Mouse (Mus musculus): ENCODE data around the gene Ybey. TPM values are rescaled to one million over a fixed set of nuclear protein-coding genes. Genes with fewer than 3 reads are reported as not detected.
A peak's percentile ranks its signal among the peaks of the same experiment; 100 is the strongest.

Ybey gene
- total RNA-seq (2017) = 2.2 to 4.7 TPM (median 2.4 TPM) in 3 replicates

DNA sequence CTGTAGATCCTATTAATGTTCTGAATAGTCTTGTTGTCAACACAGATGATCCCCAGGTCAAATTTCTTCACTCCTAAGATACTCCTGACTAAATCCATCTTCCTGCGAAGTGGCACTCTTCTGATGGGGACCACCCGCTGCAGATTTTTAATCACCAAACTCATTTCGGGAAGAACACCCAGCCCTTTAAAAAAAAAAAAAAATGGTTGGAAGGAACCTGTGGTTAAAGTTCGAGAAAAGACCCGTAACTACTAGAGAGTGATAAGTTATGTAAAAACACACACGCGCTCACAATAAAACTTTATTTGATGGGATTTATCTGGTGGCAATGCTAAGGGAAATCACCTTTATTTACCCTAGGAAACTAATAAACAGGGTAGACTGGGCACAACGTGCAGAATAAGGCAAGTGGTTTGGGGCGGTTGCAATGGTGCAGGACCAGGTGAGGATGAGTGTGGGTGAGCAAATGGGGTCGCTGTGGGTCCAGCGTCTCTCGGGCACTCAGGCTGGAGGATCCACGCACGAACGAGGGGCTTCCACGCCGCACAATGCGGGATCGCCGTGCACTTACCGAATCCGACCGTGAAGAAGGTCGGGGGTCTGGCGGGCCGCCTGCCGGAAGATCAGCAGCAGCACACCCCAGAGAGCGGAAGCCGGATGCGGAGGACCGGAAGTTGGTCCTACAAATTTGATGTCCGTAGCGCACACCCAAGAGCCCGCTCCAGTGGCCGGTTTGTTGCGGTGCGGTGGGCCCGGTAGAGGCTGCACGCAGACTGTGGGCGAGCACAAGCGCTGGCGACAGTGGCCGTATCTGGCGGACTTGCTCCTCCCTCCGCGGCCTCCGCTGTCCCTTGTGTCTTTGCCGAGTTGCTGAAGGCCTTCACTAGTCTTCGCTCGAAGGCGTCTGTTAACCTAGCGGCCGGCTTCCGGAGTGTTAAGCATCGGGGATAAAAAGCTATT, at the start of gene Ybey, which contains the start of gene Mcm3ap:
Gene Ybey, minus strand, starts transcription at position 912 of the 960 bp plus-strand sequence.
Gene Mcm3ap, plus strand, starts transcription at position 725 of the 960 bp plus-strand sequence.
- ATAC-seq (replicated peaks; ENCODE audit: insufficient number of reproducible peaks, low FRiP score, low TSS enrichment, poor library complexity, severe bottlenecking) = peak; percentile 96

DNA sequence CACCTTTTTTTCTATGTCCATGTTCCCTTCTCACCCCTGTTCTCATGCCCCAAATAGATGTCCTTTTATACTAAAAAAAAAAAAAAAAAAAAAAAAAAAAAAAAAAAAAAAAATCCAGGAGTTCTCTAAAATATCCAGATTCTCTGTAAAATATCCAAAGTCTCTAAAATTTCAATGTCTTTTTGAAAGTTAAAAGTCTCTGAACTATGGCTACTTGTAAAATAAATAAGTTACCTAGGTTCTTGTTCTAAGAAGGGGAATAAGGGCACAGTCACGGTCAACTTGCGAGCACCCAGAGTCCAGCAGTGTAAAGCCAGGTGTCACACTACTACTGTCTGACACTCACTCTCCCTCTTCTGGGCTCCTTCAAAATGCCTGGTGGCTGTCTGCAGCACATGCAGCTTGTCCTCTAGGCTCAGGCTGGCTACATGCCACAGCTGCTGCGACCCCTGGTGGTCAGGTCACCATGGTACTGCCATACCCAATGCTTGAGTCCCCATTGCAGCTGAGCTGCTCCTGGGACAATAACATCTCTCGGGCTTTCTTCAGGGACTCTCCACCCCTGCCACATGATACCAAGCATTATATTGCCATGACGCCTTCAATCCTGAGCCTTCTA, 44.2 kb upstream of the Ybey start:
- peak; percentile 89 for ATAC-seq (replicated peaks; ENCODE audit: insufficient number of reproducible peaks, low FRiP score, low TSS enrichment, poor library complexity, severe bottlenecking)

DNA sequence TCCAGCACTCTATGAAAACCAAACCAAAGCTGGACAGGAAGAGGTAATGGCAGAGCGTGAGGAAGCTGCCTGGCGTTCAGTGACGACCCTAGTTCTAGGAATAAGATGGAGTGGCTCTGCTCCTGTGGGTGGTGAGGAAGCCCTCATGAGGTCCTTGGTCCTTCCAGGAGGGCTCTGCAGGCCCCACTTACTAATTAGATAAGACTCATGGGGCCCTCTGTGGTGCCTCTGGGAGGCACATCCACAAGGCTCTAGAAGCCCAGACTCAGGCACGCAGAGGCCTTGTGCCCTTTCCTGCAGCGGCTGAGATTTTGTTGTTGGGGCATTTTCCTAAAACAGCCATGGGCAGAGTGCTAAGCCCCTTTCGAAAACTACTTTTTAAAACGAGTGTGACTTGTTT, 37.0 kb upstream of the Ybey start:
- ATAC-seq (replicated peaks; ENCODE audit: insufficient number of reproducible peaks, low FRiP score, low TSS enrichment, poor library complexity, severe bottlenecking) = no peak

DNA sequence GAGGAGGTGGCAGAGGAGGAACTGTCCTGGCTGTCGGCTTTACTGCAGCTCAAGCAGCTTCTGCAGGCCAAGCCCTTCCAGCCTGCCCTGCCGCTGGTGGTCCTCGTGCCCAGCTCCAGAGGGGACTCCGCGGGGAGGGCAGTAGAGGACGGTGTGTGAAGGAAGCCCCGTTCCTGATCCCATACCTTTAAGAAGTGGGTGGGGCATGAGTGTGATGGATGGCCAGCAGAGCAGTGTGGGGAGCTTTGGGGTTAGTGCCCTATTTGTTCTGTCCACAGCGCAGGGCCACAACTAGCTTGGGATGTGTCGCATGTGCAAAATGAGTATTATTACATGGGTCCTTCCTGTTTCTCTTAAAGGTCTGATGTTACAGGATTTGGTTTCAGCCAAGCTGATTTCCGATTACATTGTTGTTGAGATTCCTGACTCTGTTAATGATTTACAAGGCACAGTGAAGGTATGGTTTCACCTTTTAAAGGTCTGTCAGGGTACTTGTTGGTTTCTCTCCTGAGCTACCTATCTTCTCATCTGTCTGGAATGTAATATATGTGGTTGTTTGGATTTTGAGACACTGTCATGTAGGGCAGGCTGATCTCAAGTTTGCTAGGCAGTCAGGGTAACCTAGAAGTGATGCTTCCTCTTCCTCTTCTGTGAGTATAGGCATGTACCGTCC, 35.5 kb upstream of the Ybey start:
- no peak for ATAC-seq (replicated peaks; ENCODE audit: insufficient number of reproducible peaks, low FRiP score, low TSS enrichment, poor library complexity, severe bottlenecking)

DNA sequence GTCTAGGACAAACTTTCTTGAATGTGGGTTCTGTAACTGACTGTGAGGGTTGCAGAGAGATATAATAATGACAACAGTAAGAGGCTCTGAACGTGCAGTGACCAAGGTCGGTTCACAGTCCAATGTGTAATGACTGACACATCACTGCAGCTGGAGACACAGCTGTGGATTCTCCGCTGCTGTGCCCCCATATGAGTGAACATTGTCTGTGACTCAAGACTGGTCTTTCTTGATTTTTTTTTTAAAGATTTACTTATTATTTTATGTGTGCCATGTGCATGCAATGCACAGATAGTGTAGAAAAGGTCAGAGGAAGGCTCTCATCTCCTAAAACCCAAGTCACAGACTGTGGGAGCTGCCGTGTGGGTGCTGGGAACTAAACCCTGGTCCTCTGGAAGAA, 28.6 kb upstream of the Ybey start:
- ATAC-seq (replicated peaks; ENCODE audit: insufficient number of reproducible peaks, low FRiP score, low TSS enrichment, poor library complexity, severe bottlenecking) = no peak

DNA sequence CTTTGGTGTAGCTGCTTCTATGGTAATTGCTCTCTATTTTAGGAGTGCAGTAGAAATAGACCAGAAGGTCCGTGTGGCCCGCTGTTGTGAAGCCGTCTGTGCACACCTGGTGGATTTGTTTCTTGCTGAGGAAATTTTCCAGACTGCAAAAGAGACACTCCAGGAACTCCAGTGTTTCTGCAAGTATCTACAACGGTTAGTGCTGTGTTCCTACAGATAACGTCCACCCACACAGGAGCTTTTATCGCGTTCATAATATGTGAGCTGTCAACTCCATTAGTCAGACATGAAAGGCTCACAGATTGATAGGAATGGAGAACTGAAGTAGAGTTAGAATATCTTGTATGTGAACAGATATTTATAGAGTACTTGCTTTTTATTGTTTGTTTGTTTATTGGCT, 27.5 kb upstream of the Ybey start:
- no peak for ATAC-seq (replicated peaks; ENCODE audit: insufficient number of reproducible peaks, low FRiP score, low TSS enrichment, poor library complexity, severe bottlenecking)

DNA sequence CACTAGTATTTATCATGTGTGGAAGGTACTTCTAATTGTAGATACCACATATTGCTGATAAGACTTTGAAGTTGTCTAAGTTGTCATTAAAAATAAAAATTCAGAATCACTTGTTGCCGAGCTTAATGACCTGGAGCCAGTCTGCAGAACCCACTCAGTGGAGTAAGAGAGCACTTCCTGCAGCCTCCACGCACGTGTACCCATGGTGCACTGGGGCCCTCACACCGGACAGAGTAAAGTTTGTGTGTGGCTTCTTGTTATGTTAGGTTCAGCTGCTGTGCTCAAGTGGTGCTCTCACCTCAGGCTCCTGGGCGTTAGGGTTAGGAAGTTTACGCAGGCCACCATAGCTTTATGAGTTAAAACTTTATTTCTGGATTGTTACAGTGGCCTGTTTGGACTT, 26.6 kb upstream of the Ybey start:
- no peak for ATAC-seq (replicated peaks; ENCODE audit: insufficient number of reproducible peaks, low FRiP score, low TSS enrichment, poor library complexity, severe bottlenecking)

DNA sequence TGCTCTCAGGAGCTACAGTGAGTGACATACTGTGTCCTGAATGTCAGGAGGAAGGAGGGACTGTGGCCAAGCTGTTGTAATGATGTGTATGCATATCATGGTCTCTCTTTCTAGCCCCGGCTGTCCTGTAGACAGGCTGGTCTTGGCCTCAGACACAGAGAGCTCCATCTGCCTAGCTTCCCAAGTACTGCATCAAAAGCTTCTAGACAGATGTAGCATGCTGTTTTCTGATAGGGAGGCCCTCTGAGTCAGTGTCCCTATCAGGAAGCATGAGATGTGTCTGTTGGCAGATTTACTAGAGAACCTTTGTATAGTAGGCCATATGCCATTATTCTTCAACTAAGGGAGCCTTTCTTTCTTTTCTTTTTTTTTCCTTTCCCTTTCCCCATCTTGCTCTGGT, 24.6 kb upstream of the Ybey start:
- ATAC-seq (replicated peaks; ENCODE audit: insufficient number of reproducible peaks, low FRiP score, low TSS enrichment, poor library complexity, severe bottlenecking) = no peak

DNA sequence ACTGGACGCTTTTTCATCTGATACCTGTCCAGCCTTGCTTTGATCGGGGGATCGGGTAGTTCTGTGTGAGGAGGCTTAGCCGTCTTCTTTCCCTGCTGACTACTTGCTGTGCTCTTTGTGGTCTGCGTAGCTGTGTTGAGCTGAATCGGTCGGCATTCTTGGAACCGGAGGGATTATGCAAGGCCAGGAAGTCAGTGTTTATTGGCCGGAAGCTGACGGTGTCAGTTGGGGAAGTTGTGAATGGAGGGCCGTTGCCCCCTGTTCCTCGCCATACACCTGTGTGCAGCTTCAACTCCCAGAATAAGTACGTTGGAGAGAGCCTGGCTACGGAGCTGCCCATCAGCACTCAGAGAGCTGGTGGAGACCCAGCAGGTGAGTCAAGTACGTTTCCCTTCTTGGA, 20.3 kb upstream of the Ybey start:
- no peak for ATAC-seq (replicated peaks; ENCODE audit: insufficient number of reproducible peaks, low FRiP score, low TSS enrichment, poor library complexity, severe bottlenecking)

DNA sequence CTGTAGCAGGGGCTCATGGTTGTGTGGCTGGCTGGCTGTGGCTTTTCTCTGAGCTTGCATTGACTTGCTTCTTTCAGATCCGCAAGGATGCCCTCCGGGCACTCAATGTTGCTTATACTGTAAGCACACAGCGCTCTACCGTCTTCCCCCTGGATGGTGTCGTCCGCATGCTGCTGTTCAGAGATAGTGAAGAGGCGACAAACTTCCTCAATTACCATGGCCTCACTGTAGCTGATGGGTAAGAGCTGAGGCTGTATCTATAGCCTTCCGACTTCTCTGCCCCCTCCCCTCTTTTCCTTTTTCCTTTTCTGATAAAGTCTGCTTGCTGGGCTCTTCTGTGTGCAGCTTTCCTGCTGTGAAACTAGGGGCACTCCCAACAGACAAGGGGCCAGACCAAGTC, 19.4 kb upstream of the Ybey start:
- ATAC-seq (replicated peaks; ENCODE audit: insufficient number of reproducible peaks, low FRiP score, low TSS enrichment, poor library complexity, severe bottlenecking) = no peak

DNA sequence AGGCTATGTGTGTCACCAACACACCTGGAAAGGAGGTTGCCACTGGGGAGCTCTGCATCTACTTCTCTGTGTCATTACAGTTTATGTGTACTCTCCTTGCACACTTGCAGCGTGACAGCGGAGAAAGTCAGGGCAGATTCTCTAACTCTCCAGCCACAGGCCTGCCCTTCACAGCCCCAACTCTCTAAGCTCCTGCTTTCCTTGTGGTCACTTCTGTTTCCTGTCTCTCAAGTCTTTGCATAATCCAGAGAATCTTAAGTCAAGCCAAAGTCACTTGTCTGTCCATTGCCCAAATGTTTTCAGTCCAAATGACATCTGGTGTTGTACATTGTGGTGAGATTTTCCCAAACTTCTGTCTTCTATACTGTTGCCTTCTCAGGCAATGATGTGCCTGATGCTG, 17.4 kb upstream of the Ybey start:
- ATAC-seq (replicated peaks; ENCODE audit: insufficient number of reproducible peaks, low FRiP score, low TSS enrichment, poor library complexity, severe bottlenecking) = no peak

DNA sequence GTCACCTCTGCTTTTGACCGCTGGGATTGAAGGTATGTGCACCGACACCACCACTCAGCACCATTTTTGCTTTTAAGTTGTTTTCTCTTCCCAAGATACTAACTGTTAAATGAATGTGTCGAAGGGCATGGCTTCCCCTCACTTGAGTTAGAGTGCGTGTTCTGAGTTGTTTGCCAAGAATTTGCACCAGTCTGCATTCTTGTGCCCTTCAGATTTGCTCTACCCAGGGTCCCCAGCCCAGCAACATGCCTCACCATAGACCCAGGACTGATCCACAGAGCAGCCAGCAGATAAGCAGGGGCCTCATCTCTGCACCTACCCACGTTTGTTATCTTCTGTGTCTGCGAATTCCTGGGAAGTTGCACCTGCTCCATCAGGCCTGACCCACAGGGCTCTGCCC, 12.6 kb upstream of the Ybey start:
- ATAC-seq (replicated peaks; ENCODE audit: insufficient number of reproducible peaks, low FRiP score, low TSS enrichment, poor library complexity, severe bottlenecking) = no peak

DNA sequence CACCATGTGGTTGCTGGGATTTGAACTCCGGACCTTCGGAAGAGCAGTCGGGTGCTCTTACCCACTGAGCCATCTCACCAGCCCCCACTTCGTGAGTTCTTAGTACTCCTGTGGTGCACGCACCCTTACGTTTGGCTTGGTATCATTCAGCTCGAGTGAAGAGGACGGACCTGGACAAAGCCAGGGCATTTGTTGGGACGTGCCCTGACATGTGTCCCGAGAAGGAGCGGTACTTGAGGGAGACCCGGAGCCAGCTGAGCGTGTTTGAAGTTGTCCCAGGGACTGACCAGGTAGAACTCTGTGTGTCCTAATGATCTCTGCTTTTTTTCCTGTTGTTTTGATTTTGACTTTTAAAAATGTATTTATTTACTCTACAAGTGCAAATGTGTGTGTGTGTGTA, 11.9 kb upstream of the Ybey start:
- ATAC-seq (replicated peaks; ENCODE audit: insufficient number of reproducible peaks, low FRiP score, low TSS enrichment, poor library complexity, severe bottlenecking) = no peak

DNA sequence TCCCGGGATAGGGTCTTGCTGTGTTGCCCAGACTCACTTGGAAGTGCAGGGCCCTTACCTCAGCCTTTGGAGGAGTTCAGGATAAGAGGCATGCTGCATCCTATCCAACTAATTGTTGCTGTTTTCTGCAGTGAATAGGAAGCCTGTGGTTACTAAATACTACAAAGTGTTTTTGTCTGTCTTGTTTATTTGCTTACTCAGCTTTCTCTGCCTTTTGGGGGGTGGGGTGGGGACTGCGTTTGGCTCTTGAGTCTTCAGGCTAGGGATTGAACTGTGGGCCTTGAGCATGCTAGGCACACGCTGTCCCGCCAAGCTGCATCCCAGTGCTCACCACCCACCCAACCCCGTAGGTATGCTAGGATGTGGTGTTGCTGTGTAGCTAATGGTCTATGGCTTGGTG, 4.8 kb upstream of the Ybey start:
- no peak for ATAC-seq (replicated peaks; ENCODE audit: insufficient number of reproducible peaks, low FRiP score, low TSS enrichment, poor library complexity, severe bottlenecking)

DNA sequence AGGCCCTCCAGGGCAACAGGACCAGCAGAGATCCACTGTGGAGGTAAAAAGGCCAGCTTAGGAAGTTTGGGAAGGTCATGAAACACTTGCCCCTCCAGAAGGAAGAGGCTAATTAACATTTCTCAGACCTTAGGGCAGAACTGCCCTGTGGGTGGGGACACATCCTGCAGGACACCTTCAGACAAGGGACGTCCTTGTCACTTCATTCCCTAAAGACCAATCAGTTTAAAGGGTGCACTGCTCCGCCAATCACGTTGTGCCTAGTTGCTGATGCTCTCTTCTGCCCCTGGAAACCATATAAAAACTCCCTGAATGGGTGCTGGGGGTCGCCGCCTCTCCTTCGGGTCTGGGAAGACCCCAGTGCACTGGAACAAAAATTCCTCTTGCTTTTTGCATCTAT, 6.2 kb downstream of the Ybey start:
- ATAC-seq (replicated peaks; ENCODE audit: insufficient number of reproducible peaks, low FRiP score, low TSS enrichment, poor library complexity, severe bottlenecking) = no peak

DNA sequence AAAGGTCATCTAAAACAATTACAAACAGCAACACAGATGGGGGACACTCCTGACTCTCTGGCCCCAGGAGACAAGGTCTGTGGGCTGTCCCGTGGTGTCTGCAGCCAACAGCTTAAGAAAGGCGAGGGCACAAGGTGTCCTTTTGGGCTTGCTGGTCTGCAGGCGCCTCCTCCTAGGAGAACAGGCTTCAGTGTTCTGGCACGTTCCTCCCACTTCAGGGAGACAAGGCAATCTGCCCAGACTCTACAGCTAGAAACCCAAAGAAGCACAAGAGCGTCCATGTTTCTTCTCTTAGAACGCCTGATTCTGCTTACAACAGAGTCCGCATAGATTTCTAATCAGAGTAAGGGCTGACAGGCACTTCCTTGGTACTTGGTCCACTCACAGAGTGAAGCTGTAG, 6.6 kb downstream of the Ybey start:
- ATAC-seq (replicated peaks; ENCODE audit: insufficient number of reproducible peaks, low FRiP score, low TSS enrichment, poor library complexity, severe bottlenecking) = no peak

DNA sequence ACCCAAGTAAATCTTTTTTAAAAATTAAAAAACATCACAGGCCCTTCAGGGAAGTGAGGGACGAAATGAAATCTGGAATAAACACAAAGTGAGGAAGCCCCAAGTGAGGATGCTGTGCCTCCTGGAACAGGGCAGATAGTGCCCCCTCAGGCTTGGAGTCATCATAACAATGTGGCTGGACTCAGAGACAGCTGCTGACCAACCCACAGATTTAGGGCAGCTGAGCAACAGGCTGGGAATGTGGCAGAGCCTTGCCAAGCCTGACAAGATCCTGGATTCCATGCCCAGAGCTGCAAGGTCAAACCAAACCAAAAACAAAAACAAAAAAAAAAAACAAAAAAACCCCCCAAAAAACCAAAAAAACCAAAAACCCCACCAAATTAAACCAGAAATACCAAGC, 7.7 kb downstream of the Ybey start:
- no peak for ATAC-seq (replicated peaks; ENCODE audit: insufficient number of reproducible peaks, low FRiP score, low TSS enrichment, poor library complexity, severe bottlenecking)

DNA sequence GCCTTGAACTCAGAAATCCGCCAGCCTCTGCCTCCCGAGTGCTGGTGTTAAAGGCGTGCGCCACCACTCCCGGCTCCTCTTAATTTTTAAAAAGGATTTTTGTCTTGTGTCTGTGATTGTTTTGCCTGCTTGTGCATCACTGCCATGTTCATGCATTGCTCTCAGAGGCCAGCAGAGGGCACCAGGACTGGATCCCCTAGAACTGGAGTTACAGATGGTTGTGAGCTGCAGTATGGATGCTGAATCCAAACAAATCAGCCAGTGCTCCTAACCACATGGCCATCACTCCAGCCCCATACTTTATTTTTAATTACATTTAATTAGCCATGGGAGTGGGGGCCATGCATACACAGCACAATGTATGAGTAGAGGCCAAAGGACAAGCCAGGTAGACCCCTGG, 13.6 kb downstream of the Ybey start:
- 0 out of 2 replicates have a peak, but pooled peaks have one; percentile 37 for ATAC-seq (replicated peaks; ENCODE audit: insufficient number of reproducible peaks, low FRiP score, low TSS enrichment, poor library complexity, severe bottlenecking)

DNA sequence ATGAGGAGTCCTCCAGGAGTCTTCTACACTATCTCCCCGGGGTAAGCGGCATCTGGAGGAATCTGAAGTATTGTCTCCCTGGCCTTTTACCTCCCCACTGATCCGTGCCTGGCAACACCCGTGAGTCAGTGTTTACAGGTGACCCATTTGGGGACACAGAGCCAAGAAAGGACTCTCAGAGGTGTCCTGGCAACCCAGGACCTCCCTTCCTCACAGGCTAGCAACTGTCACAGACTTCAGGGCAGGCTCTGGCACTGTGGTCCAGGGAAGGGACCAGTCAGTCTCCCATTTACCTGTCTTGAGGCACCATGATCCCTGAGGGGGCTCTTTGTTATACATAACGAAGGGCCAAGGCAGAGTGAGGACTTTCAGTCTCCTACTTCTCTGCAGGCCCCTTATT, 20.1 kb downstream of the Ybey start, which contains the start of gene 2610028H24Rik:
Gene 2610028H24Rik, plus strand, starts transcription at position 231 of the 400 bp plus-strand sequence.
- no peak for ATAC-seq (replicated peaks; ENCODE audit: insufficient number of reproducible peaks, low FRiP score, low TSS enrichment, poor library complexity, severe bottlenecking)

Measured in monocyte, adult 5-6 weeks (primary cell).